Mouse (Mus musculus): ENCODE measurements around the gene Clasrp.
"Not testable (repeated sequence)": the region's sequence is repeated elsewhere in the genome, so short reads cannot be mapped to it uniquely, and the experiment has no call there.

Gene Clasrp

GRCm38 (mm10) chr7:19607291-19607690 is 3.0 kb upstream of the Clasrp start:
- DNase-seq: no peak

GRCm38 (mm10) chr7:19604606-19605214 is 424 bp upstream of the Clasrp start:
- not testable (repeated sequence) for DNase-seq

GRCm38 (mm10) chr7:19603055-19603454 is 1.2 kb downstream of the Clasrp start:
- no peak for DNase-seq

GRCm38 (mm10) chr7:19600562-19600961 is 3.7 kb downstream of the Clasrp start:
- DNase-seq: peak in 1 of 2 experiments; percentile 55

- no peak for DNase-seq
Measured at GRCm38 (mm10) chr7:19593061-19593730, 11.1 kb downstream of the Clasrp start.

- DNase-seq: peak; percentile 89 to 95
Measured at GRCm38 (mm10) chr7:19589917-19590316, 14.4 kb downstream of the Clasrp start.

GRCm38 (mm10) chr7:19589207-19589606 is 15.1 kb downstream of the Clasrp start:
- DNase-seq: peak; percentile 68 to 72

GRCm38 (mm10) chr7:19586269-19586668 is 18.0 kb downstream of the Clasrp start:
- DNase-seq: no peak

- DNase-seq: no peak
Measured at GRCm38 (mm10) chr7:19580634-19581033, 23.7 kb downstream of the Clasrp start.

GRCm38 (mm10) chr7:19579751-19580150 is 24.5 kb downstream of the Clasrp start:
- DNase-seq: no peak

- DNase-seq: no peak
Measured at GRCm38 (mm10) chr7:19578436-19578835, 25.9 kb downstream of the Clasrp start.

GRCm38 (mm10) chr7:19577877-19578414 is 26.3 kb downstream of the Clasrp start:
- no peak for DNase-seq

- DNase-seq: peak in 1 of 2 experiments; percentile 25
Measured at GRCm38 (mm10) chr7:19577141-19577852, 27.0 kb downstream of the Clasrp start, which contains the start of the genes Zfp296 and Gemin7. Gene Zfp296 (plus strand): TSS chr7:19577287. Gene Gemin7 (minus strand): TSS chr7:19577595.

- DNase-seq: no peak
Measured at GRCm38 (mm10) chr7:19575559-19575958, 28.7 kb downstream of the Clasrp start.

- DNase-seq: no peak
Measured at GRCm38 (mm10) chr7:19573776-19574140, 30.5 kb downstream of the Clasrp start.

GRCm38 (mm10) chr7:19572926-19573775 is 31.1 kb downstream of the Clasrp start:
- peak; percentile 86 to 89 for DNase-seq

- no peak for DNase-seq
Measured at GRCm38 (mm10) chr7:19569647-19570046, 34.6 kb downstream of the Clasrp start.

GRCm38 (mm10) chr7:19567426-19567825 is 36.9 kb downstream of the Clasrp start:
- DNase-seq: no peak

- DNase-seq: no peak
Measured at GRCm38 (mm10) chr7:19565803-19566202, 38.5 kb downstream of the Clasrp start.

GRCm38 (mm10) chr7:19564455-19564854 is 39.8 kb downstream of the Clasrp start:
- peak; percentile 35 to 42 for DNase-seq

GRCm38 (mm10) chr7:19563884-19564283 is 40.4 kb downstream of the Clasrp start:
- DNase-seq: no peak

- DNase-seq: peak; percentile 67 to 78
Measured at GRCm38 (mm10) chr7:19562643-19563410, 41.5 kb downstream of the Clasrp start, which contains the start of gene Ppp1r37. Gene Ppp1r37 (minus strand): TSS chr7:19563076.

All from cerebellum, postnatal 10 days (tissue).